Mouse (Mus musculus) spleen, postnatal 36 days (tissue): Measurements from ENCODE around the gene 4930519P11Rik.

Experiments used
- DNase-seq, 2 experiments: peaks; one replicate each; pipeline ENCODE4 v3.0.0; 2022; ENCODE audit warnings: low spot score in 2 of 2, mixed read lengths in 1 of 2

Gene 4930519P11Rik

DNA sequence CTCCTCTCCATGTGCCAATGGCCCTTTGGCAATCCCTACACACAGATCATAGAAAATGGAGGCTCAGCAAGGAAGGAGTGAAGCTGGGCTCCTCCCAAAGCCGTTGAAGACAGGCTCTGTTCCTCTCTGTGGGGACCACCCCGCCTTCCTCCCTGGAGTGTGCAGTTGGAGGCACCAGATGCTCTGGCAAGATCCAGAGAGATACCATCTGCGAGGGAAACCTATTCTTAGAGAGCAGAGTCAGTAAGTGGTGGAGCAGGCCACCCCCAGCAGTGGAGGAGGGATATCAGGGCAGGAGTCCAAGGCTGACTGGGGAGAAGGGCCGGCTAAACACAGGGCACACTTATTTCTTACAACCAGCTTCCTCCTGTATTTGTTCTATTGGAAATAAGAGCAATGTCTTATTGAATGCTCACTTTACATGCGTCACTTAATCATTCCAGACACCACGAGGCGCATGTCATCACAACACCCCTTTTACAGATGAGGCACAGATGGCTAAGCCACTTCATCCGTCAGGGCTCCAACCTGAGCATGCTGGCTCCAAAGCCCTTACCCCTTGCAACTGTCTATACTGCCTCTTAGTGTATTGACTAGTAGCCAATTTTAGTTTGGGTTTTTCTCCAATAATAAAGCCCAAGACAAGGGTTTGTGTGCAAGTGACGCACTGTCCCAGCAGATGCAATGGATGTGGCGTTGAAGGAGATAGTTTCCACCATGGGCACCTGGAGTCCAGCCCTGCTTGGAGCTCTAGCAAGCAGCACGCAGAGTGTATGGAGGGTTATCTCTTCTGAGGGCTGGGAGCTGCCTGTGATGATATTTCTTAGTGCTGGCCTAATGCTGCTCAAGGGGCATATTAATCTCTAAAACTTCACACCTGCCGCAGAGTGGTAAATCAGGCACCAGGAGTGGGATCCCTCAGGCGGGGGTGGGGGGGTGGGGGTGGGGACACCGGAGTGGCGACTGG lies 29.0 kb downstream of the 4930519P11Rik start:
- no peak for DNase-seq

DNA sequence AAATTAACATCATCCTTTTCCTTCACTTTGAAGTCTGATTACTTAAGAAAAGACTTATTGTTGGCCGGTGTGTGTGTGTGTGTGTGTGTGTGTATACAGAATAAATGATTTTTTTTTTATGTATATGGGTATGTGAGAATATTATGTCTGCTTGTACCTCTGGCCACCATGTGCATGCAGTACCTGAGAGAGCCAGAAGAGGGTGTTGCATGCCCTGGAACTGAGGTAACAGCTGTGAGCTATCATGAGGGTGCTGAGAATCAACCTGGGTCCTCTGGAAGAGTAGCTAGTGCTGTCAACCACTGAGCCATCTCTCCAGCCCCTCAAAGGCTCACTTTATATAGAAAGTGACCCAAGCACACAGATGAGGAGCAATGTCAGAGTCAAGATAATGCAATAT lies 31.8 kb downstream of the 4930519P11Rik start:
- DNase-seq = no peak

DNA sequence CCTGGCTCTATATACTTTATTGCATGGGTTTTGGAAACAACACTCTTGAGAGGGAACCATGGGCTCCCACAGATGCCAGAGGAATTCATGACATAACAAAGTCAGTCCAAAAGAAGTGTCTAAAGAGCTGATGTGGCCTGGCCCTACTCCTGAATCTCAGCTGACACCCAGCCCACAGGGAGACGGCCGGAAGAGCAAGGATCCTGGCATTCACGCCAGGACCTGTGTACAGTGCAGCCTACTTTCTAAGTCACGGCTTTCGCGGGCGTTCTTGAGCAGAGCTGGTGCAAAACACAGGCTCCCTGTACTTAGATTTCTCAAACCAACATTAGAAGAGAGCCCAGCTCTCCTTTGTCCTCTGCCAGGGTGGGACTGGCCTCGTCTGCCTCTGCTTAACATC lies 32.7 kb downstream of the 4930519P11Rik start:
- no peak for DNase-seq

DNA sequence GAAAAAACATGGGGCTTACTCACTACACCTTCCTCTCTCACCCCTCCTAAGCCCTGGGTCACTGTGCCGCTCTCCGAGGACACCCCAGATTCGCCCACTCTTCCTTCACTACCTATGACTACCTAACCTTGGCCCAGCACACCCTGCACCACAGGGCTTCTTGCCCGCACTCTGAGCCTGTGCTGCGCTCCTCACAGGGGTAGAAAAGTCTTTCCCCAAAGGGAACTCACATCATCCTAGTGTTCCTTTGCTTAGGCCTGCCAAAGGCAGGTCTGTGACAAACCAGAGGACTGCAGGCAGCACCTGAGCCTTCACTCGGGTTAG lies 35.5 kb downstream of the 4930519P11Rik start:
- no peak for DNase-seq

DNA sequence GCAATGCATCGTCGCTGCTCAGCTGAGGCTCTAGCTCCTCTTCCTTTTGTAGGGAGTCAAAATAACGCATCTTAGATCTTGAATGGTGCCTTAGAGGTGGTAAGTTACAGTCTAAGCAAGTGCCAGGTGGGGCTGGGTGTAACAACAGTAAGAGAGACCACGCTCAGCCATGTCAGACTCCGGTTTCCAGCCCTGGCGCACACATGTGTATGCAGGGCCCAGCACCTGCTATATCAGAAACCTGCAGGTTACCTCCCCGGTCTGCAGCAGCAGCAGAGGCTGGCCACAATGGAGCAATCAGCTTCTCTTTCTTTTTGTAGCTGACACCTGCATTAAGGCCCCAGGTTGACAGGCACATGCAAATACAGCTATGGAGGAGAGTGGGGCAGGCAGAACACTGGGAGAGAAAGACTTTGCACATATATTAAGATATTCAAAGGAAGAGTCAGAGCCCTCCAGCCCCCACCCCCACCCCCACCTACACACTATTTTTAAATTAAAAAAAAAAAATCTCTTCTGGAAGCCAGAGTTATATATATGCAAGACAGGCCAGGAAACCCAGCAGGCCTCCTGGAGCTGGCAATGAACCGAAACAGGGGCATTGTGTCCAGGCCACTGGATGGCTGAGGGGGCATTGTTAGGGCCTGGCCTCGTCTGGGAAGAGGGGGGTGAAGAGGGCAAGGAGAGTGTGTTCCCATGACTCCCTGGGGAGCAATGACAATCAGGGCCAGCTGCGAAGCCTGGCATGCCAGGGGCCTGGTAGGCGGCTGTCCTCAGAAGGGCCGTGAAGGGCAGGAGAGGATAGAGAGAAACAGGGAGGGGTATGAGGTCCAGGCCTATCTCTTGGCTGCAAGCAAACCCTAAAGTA lies 36.1 kb downstream of the 4930519P11Rik start:
- DNase-seq = no peak

DNA sequence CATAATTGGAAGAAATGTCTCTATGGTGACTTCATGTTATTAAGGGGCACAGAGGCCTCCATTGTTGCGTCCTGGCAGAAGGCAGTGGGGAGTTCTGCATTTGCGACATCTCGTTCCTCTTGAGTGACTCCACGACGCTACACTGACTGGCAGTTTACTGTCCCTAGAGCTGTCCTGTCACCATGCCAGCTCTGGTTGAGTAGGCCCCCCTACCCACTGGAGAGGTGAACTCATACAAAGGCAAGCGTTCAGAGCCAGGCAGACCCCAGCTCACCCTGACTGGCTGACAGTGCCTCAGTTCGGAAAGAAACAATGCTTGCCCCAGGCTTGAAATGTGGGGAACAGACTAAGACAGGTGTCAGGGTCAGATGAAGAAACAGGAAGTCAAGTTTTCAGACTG lies 39.0 kb downstream of the 4930519P11Rik start:
- DNase-seq = peak; percentile 49 to 50

DNA sequence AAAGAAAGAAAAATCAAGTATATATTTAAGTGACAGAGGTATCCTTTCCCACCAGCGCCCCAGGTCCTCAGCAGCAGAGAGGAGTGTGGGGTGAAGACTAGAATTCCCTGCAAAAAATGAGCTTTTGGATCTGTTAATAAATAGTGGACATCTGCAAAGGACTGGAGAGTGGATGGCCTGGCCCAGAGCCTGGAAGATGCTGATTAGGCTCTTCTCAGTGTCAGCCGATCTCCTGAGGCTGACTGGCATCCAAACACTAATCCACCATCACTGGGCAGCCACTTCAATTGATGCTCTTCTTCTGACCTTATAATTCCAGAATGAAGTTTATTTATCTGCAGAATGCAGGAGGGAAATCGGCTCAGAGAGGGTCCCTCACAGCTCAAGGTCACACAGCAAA lies 40.2 kb downstream of the 4930519P11Rik start:
- no peak for DNase-seq

DNA sequence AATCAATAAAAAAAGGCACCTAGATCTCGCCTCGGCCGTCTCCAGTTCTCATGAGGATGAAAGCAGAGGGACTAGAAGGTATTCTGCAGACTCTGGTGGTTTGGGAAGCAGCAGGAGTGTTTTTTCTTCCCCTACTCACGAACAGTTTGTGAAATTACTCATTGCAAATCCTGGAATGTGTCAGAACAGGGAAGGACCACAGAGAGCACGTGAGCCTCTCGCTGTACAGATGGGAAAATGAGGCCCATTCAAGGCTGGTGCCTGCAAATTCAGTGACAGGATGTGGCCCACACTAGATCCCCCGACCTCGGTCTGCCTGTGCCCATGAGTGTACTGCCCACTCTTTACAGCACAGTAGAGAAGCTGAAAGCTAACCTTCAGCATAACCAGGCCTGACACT lies 41.3 kb downstream of the 4930519P11Rik start:
- DNase-seq = no peak

DNA sequence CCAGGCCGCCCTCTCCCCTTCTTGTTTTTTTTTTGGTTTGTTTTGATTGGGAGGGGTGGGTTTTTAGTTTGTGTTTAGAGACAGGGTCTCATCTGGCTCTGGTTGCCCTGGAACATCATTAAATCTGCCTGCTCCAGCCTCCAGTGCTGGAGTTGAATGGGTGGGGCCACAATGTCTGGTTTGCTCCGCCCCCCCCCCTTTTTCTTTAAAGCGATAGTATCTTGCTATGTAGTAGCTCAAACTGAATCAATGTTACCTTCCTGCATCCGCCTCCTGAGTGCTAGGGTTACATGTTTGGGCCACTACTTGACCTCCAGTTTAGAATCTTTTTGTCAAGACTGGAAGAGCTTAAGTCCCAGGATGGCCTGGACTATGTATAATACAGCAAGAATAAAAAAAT lies 42.0 kb downstream of the 4930519P11Rik start:
- DNase-seq = no peak

DNA sequence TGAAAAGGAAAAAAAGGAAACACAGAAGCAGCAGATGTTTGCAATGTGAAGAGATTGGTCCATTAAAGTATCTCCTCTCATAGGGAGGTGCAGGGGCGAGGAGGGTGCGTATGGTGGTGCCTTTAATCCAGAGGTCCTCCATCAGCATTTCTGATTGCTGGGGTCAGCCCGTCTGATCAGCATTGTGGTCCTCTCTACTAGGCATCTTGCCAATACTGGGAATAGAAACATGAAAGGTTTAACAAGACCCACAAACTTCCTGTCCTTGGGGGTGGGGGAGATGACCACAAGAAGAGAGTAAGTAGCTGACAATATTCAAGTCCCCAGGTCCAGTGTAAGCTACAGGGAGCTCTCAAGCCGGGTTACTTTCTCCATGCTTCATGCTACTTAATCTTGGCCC lies 42.6 kb downstream of the 4930519P11Rik start:
- no peak for DNase-seq

DNA sequence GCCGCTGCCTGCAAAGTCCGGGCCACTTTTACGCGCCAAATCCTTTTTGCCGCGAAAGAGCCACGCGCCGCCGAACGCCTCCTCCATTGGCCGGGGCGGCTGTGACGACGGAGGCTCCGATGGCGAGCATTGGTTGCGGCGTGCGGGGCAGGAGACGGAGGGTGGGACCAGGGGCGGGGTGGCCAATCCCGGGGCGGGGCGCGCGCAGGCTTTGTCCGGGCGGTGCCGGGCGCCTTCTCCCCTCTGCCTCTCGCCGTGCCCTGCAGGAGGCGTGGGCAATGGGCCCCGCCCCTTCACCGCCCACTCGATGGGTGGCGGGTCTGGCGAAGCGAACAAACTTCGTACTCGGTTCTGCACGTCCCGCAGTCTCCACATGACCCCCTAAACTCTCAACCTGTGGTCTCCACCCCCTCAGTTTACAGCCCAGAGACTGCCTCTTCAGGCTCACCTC lies 43.4 kb downstream of the 4930519P11Rik start, which contains the start of gene E2f1:
Gene E2f1 (minus strand): TSS at position 57 of the 451 bp plus-strand sequence.
- DNase-seq = peak; percentile 95

DNA sequence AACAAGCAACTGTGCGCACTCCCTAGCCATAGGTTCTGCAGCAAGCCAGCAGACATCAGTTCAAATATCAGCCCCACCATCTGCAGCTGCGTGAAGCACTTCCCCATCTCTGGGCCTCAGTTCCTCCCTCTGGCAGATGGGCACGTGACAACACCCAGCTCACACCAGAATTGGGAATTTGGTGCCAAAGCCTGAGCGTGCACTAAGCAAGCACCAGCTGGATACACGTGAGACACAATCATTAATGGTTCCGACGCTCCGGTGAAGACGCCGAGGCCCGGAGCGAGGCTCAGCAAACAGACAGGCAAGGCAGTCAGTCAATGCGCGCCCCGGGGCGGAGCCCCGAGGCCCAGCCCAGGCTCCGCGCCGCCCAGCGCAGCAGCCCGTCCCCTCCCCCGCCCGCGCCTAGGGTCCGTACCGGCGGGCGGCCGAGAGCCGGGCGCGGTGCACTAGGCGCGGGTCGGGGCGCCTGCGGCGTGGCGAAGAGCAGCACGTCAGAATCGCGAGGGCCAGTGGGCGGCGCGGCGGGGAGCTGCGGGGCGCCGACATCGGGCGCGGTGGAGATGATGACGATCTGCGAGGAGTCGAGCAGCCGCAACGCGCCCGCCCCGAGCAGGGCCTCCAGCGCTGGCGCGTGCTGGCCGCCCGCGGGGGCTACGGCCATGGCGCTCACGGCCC lies 44.0 kb downstream of the 4930519P11Rik start:
- DNase-seq = peak; percentile 64 to 70

DNA sequence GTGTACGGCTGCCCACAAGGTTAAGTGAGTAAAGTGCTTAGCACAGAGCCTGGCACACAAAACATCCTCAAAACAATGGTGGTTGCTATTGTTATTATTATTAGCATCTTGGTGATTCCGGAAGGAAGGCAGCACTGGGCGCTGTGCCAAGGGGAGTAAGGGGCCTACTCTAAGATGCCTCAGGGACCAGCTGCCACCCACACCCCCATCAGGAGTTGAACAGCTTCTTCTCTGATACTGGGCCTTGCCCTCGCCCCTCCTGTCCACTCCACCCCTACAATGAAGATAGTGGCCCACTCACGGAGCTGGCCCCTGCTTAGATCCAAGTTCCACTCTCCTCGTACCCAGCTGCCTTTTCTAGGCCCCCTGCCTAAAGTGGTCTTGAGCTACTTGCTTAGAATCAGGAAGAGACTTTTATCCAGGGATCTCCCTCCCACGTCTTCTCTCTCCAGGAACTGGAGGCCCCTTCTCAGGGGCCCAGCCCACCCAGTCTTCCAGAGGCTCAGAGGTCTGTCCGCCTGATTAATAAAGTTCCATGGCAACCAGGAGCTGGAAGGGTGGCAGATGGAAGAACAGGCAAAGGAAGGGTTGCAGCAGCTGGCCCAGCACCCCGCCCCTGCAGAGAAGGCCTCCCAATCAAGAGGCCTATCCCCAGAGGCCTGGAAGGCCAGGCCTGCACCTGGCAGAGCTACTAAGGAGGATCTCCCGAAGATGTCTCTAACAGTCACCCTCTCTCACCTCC lies 44.7 kb downstream of the 4930519P11Rik start:
- no peak for DNase-seq

DNA sequence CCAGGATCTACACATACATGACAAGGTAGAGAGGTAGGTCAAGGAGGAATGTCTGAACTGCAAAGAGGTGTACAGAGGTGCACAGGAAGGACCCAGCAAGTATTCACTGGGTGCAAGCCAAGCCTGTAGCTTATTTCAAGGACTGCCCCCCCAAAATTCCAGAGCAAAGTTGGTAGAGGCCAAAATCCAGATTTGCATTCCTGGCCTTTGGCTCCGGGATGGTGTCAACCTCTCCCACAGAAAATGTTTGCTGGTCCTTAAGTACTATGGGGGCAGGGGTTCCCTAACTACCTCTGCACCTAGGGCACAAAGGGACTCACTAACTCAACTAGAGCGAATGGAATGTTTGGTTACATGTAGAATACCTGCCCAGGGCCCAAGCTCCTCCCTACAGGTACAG lies 45.5 kb downstream of the 4930519P11Rik start:
- no peak for DNase-seq

DNA sequence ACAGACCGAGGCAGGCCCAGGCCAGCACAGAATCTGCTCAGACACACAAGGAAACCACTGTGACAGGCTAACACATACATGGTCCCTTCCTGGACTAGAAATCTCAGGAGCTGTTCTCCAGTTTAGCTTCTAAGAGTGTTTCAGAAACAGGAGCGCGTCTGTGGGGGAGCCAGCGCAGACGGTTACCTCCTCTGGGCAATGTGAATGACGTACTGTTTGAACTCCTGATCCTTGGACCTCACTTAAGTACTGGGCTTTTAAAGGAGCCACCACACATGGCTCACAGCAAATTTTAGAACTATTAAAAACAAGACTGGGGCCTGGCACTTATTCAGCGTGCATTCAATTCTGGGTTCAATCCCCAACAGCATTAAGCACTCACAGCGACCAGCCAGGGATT lies 46.6 kb downstream of the 4930519P11Rik start:
- no peak for DNase-seq

DNA sequence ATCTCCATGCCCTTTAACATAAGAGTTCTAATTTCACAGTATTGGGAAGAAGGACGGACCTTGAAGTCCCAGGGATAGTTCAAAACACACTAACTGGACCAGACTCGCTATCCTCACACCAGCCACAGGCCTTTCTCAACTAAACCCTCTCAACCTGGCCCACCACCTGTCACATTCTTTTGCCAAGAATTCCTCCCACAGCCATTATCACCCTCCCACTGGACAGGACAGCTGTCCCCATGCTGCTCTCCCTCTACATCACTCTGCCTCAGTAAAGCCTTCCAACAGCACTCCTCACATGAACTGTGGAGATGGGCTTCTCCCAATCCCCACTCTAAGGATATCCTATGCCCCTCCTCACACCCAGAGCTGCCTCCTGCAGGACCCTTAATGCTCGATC lies 47.7 kb downstream of the 4930519P11Rik start:
- no peak for DNase-seq

DNA sequence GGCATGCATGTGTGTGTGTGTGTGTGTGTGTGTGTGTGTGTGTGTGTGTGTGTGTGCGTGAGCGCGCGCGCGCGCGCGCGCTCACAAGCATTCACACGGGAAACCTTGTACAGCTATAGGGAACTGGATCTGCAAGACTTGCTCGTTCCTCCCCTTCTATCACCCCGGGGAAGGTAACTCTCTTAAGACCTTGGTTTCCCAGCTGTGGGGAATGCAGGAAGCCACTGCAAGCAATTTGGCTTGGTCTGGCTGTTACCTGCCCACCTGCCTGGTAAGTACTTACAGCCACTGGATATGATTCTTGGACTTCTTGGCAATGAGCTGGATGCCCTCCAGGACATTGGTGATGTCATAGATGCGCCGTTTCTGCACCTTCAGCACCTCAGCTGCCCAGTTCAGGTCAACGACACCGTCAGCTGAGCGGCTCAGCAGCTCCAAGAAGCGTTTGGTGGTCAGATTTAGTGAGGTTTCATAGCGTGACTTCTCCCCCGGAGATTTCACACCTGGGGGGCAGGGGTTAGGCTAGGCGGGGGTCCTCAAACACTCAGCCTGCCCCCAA lies 49.5 kb downstream of the 4930519P11Rik start:
- no peak for DNase-seq
